Mouse (Mus musculus): ENCODE measurements around the gene Msx3.

Msx3 gene

GRCm38 (mm10) chr7:140057413-140058407 lies 8.8 kb upstream of the Msx3 start:
- DNase-seq: no peak

- no peak for DNase-seq
Measured at GRCm38 (mm10) chr7:140054124-140054523, 5.2 kb upstream of the Msx3 start.

- peak in 1 of 2 experiments; percentile 15 for DNase-seq
Measured at GRCm38 (mm10) chr7:140049115-140049689, 313 bp upstream of the Msx3 start.

GRCm38 (mm10) chr7:140047811-140048311 lies 1.0 kb downstream of the Msx3 start:
- no peak for DNase-seq

GRCm38 (mm10) chr7:140045546-140045945 lies 3.3 kb downstream of the Msx3 start:
- no peak for DNase-seq

GRCm38 (mm10) chr7:140042728-140043127 lies 6.2 kb downstream of the Msx3 start:
- DNase-seq: no peak

- DNase-seq: no peak
Measured at GRCm38 (mm10) chr7:140037171-140037555, 11.7 kb downstream of the Msx3 start.

- DNase-seq: peak; percentile 83 to 87
Measured at GRCm38 (mm10) chr7:140036281-140037170, 12.4 kb downstream of the Msx3 start, which contains the start of the genes Zfp511 and Tubgcp2. Gene Zfp511, plus strand, starts transcription at chr7:140036391. Gene Tubgcp2, minus strand, starts transcription at chr7:140036669.

GRCm38 (mm10) chr7:140035456-140035855 lies 13.4 kb downstream of the Msx3 start:
- no peak for DNase-seq

- no peak for DNase-seq
Measured at GRCm38 (mm10) chr7:140033386-140033785, 15.5 kb downstream of the Msx3 start.

- no peak for DNase-seq
Measured at GRCm38 (mm10) chr7:140032366-140032765, 16.5 kb downstream of the Msx3 start.

GRCm38 (mm10) chr7:140031771-140032170 lies 17.1 kb downstream of the Msx3 start:
- no peak for DNase-seq

GRCm38 (mm10) chr7:140011336-140011735 lies 37.6 kb downstream of the Msx3 start:
- DNase-seq: no peak

- DNase-seq: no peak
Measured at GRCm38 (mm10) chr7:140007781-140008180, 41.1 kb downstream of the Msx3 start.

- DNase-seq: no peak
Measured at GRCm38 (mm10) chr7:140006861-140007611, 41.9 kb downstream of the Msx3 start.

GRCm38 (mm10) chr7:140004666-140005065 lies 44.2 kb downstream of the Msx3 start:
- DNase-seq: no peak

- no peak for DNase-seq
Measured at GRCm38 (mm10) chr7:140001086-140001740, 47.7 kb downstream of the Msx3 start.

- no peak for DNase-seq
Measured at GRCm38 (mm10) chr7:139998691-139999350, 50.1 kb downstream of the Msx3 start.

Measured in thymus, postnatal 36 days (tissue).